Mouse (Mus musculus): ENCODE results near the gene Pdgfd.
"Not testable (repeated sequence)": the region's sequence is repeated elsewhere in the genome, so short reads cannot be mapped to it uniquely, and the experiment has no call there.

The Pdgfd gene

GRCm38 (mm10) chr9:6168391-6169037 is at the start of gene Pdgfd:
Gene Pdgfd (plus strand): TSS chr9:6168584.
- peak; percentile 87 for DNase-seq

DNA sequence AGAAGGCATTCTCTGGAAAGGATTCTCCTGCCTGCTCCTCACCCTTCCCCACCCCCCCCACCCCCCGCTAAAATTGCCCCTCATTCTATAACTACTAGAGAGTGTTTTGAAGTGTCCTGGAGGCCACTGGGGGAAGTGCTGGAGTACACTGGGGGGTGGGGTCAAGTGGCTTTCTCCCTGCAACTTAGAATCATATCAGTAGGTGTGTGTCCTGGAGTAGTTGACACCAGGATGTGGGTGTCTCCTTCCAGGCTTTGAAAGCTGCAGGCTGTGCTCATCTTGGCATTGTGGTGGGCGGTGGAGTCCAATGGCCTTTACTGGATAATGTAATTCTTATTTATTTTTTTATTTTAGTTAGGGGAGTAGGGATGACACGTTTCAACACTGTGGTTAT is 651 bp downstream of the Pdgfd start:
- peak; percentile 23 for DNase-seq

DNA sequence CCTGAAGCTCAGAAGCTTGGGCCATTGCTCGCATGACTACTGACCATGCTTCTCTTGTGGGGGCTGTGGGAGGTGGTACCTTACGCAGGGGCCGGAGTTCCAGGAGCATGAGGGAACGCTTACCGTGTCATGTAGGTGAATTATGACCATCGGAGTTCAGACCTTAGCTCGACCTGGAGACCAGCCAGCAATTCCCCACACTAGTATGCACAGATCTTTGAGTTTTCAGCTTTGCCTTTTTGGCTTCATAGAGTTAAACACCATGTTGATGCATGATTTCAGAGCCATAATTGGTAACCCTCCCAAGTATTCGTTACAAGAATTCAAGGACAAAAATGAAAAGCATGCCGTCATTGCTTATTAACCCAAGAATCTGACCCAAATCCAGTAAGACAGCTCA is 2.6 kb downstream of the Pdgfd start:
- no peak for DNase-seq

GRCm38 (mm10) chr9:6173276-6173675 is 4.9 kb downstream of the Pdgfd start:
- DNase-seq: no peak

GRCm38 (mm10) chr9:6175731-6176130 is 7.3 kb downstream of the Pdgfd start:
- DNase-seq: no peak

GRCm38 (mm10) chr9:6182307-6182923 is 14.0 kb downstream of the Pdgfd start:
- no peak for DNase-seq

- DNase-seq: peak; percentile 17
Observed at GRCm38 (mm10) chr9:6187955-6188354, 19.6 kb downstream of the Pdgfd start.

GRCm38 (mm10) chr9:6193352-6193751 is 25.0 kb downstream of the Pdgfd start:
- no peak for DNase-seq

DNA sequence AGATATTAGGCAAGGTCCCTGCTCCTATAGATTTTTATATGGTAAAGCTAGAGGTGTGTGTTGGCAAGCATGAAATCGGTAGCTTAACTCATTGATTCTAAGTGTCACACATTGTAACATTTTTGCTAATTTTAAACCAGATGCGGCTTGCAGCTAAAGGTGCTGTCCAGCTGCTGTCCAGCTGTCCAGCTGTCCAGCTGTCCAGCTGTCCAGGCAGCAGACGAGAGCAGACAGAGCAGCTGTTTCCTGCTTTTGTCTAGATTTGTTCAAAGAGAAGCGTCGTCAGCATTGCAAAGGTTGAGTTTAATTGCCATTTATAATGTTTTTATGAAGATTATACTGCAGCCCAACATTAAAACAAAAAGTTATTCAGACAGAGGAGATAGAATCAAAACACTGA is 44.5 kb downstream of the Pdgfd start:
- peak; percentile 4 for DNase-seq

DNA sequence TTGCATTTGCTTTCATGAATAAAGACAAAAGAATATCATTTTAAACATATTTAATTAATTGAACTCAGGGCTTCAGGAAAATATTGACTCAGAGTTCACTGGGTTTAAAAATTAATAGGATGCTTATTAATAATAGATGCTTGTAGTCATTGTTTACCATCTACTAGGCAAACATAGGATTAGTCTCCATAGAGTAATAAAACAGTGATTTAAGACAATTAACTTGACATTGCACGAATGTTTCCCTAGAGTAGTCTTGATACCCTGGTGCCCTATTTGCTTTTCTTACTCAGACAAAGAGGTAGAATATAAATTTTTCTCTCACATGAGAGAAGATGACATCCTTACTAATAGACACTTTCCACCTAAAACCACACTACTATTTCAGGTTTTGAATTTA is 49.1 kb downstream of the Pdgfd start:
- no peak for DNase-seq

- DNase-seq: not testable (repeated sequence)
Observed at GRCm38 (mm10) chr9:6235982-6236381, 67.6 kb downstream of the Pdgfd start.

GRCm38 (mm10) chr9:6250320-6250719 is 81.9 kb downstream of the Pdgfd start:
- DNase-seq: no peak

GRCm38 (mm10) chr9:6251990-6252389 is 83.6 kb downstream of the Pdgfd start:
- no peak for DNase-seq

DNA sequence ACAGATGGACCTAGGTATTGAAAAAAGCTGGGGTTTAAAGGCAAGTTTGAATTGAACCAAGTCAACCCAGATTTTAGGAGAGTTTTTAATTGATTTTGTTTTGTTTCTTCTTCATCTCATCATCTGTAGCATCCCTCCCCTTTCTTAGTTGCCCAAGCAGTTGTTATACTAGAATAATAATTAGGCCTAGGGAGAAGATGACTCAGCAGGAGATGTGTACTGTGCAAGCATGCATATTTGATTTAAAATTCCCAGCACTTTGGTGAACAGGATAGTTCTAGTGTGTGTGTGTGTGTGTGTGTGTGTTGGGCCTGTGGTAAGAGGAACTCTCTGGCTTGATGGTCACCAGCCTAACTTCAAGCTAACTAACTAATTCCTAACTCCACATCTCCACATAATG is 88.7 kb downstream of the Pdgfd start:
- no peak for DNase-seq

DNA sequence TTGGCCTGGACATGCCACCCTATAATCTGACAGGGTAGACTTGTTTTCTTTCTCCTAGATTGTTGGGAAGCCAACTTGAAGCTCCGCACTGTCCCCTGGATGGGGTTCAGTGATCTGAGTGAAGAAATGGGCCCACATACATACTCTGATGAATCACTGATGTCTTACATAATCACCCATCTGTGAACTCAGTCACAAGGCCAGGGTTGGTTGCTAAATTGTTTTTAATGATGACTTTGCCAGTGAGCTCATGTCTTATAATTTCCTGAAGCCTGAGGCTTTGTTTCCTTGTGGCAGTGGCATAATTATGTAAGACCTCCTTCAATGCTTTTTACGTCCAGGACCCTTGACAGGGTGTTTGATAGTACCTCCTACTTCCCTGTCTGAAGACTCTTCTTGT is 96.4 kb downstream of the Pdgfd start:
- no peak for DNase-seq

- DNase-seq: peak; percentile 8
Observed at GRCm38 (mm10) chr9:6269796-6270280, 101.5 kb downstream of the Pdgfd start, which contains the start of gene Ddi1. Gene Ddi1 (minus strand): TSS chr9:6269846.

GRCm38 (mm10) chr9:6276395-6276794 is 108.0 kb downstream of the Pdgfd start:
- DNase-seq: no peak

DNA sequence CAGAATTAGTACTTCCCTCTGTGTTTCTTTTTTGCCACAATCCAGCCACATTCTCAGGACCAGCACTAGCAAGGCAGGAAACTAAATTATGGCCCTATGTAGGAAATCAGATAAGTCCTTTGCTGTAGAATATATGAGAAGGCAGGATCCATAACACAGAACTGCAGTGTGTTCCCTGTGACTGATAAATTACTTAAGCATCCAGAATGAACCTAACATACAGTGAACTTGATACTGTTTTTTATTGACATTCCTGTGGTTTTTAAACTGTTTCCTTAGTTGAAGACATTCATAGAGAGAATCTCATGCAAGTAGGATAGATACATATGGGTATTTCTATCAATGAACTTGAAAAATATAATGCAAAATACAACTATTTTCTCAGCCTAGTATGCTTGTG is 109.1 kb downstream of the Pdgfd start:
- no peak for DNase-seq

DNA sequence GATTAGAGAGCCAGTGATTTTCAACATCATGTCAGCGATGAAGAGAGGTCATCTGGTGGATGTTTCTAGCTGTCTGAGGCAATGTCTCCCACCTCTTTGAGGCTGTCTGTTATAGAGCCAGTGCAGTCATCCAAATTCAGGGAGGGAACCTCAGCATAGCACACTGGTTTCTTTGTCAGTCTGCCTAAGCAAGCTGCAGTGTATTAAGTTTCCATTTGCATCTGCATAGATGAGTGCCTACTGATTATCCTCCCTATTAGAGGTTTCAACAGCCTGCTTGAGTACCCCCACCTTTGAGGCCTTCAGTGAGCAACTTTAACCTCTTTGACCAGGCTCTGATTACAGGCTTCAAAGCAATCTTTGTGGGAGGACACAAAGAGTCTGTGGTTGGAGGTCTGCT is 118.4 kb downstream of the Pdgfd start:
- DNase-seq: peak; percentile 11

- peak; percentile 17 for DNase-seq
Observed at GRCm38 (mm10) chr9:6289211-6289696, 120.9 kb downstream of the Pdgfd start.

- DNase-seq: no peak
Observed at GRCm38 (mm10) chr9:6298547-6298946, 130.2 kb downstream of the Pdgfd start.

GRCm38 (mm10) chr9:6302050-6302449 is 133.7 kb downstream of the Pdgfd start:
- no peak for DNase-seq

GRCm38 (mm10) chr9:6304590-6304989 is 136.2 kb downstream of the Pdgfd start:
- DNase-seq: no peak

- DNase-seq: no peak
Observed at GRCm38 (mm10) chr9:6305847-6306246, 137.5 kb downstream of the Pdgfd start.

DNA sequence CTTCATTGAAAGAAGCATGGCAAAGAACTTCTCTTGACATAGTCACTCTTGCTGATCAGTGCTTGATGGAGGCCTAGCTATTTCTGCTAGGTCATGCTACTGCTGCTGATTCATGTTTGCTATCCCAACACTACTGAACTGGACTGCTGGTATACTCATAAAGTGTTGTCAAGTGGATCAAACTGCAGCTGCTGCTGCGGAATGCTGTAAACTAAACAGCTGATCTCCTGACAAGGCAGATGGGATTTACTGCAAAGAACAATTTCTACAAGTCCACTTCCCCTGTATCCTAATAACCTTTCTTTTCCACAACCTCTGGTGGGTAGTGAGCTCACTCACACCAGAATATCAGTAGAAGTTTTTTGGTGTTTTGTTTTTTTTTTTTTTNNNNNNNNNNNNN is 148.7 kb downstream of the Pdgfd start:
- no peak for DNase-seq

All from embryo, embryonic 11 days (tissue).